Mouse (Mus musculus) testis, adult 2 months (tissue): Measurements from ENCODE around the gene Bcas3. TPM values are rescaled to one million over a fixed set of nuclear protein-coding genes. Genes with fewer than 3 reads are reported as not detected.

ENCODE experiments used
- H3K27ac ChIP-seq: fragments of 200-500 bp; 2 replicates; pipeline ENCODE4 v1.5.1; 2012; ENCODE audit warnings: low read depth, low read length; ENCODE audit not compliant: control insufficient read depth, insufficient read depth
- H3K27me3 ChIP-seq: fragments of 200-500 bp; 2 replicates; pipeline ENCODE4 v1.6.1; 2012; ENCODE audit warnings: mild to moderate bottlenecking, low read length, moderate library complexity; ENCODE audit not compliant: control insufficient read depth, insufficient read depth
- H3K36me3 ChIP-seq: fragments of 200-500 bp; 2 replicates; pipeline ENCODE4 v1.6.1; 2012; ENCODE audit warnings: mild to moderate bottlenecking, low read length; ENCODE audit not compliant: control insufficient read depth, insufficient read depth
- H3K4me1 ChIP-seq: fragments of 200-500 bp; 2 replicates; pipeline ENCODE4 v1.6.1; 2012; ENCODE audit warnings: low read length; ENCODE audit not compliant: control insufficient read depth, insufficient read depth
- H3K4me3 ChIP-seq: fragments of 200-500 bp; 2 replicates; pipeline ENCODE4 v1.5.1; 2012; ENCODE audit warnings: low read depth, mild to moderate bottlenecking, low read length, moderate library complexity, mixed read lengths; ENCODE audit not compliant: control insufficient read depth
- CTCF ChIP-seq: fragments of 200-500 bp; IDR thresholded peaks from 2 replicates; pipeline ENCODE4 v1.5.1; 2012; ENCODE audit warnings: low read depth, mild to moderate bottlenecking, inconsistent platforms, low read length, moderate library complexity; ENCODE audit not compliant: control insufficient read depth, insufficient read depth, insufficient replicate concordance
- POLR2A ChIP-seq: fragments of 200-500 bp; IDR thresholded peaks from 2 replicates; pipeline ENCODE4 v1.6.1; 2012; ENCODE audit warnings: low read depth, mild to moderate bottlenecking, inconsistent platforms, low read length, moderate library complexity; ENCODE audit not compliant: control insufficient read depth
- polyA plus RNA-seq: library from polyadenylated mRNA; depleted of rRNA; stranded (reverse); fragments of >200 nt; gene quantifications from 2 replicates; pipeline ENCODE4 v1.2.3, GENCODE M21; 2012

Gene Bcas3
- polyA plus RNA-seq, 1 experiment, result 23.4 TPM

DNA sequence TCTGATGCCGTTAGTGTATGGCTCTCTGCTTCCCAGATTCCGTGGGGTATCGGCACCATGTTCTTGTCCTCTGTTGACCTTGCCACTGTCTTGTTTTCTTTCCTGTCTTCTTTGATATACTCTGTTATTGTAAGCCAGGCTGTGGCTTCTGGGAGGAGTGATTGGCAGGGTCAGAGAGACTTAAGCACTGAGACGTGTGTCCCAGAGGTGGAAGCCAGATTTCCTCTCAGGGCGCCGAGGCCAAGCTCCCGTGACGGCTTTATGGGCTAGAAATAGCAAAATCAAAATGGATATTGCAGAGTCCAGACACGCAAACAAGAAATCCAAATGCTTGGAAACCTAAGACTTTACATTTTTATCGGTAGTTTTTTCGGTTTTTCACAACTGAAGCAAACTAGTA lies 345.3 kb downstream of the Bcas3 start:
- Histone ChIP-seq H3K4me1 (no peaks in the 10 kb centered on the region), H3K27ac (no peak overlapping the region), H3K4me3 (no peak overlapping the region), H3K36me3 (no peaks in the 10 kb centered on the region), H3K27me3 (no peaks in the 10 kb centered on the region)
- TF ChIP-seq POLR2A (no peak), CTCF (no peak)

DNA sequence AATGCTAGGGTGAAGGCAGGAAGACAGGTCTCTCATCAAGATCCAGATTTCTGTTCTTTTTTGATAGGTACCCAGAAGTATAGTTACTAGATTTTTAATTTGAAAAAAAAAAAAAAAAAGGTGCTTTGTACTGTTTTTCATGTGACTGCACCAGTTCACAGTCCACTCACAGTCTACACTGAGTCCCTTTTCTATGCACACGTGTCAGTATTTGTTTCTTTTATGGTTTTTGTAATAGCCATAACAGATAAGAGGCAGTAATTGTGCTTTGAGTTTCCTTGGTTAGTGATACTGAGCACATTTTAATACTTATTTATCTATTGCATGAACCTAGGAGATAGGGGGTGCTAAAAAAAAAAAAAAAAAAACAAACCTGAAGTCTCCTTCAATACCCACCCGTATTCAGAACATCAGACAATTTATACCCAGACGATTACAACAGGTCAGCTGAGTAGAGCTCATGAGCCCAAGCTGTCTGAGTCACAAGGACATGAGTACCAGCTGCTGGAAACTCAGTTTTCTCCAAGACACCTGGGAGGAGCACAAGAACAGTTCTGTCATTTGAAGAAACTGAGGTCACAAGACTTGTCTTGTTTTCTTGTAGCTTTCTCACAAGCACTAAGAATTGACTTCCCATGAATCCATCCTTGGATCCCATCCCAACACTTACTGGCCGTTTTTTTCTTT lies 351.2 kb downstream of the Bcas3 start:
- no peak for TF ChIP-seq CTCF
- no peak for TF ChIP-seq POLR2A
- no peak overlapping the region for H3K27ac ChIP-seq
- H3K4me1 ChIP-seq, result no peaks in the 10 kb centered on the region
- no peak overlapping the region for H3K4me3 ChIP-seq
- H3K27me3 ChIP-seq, result no peaks in the 10 kb centered on the region
- H3K36me3 ChIP-seq, result no peaks in the 10 kb centered on the region

DNA sequence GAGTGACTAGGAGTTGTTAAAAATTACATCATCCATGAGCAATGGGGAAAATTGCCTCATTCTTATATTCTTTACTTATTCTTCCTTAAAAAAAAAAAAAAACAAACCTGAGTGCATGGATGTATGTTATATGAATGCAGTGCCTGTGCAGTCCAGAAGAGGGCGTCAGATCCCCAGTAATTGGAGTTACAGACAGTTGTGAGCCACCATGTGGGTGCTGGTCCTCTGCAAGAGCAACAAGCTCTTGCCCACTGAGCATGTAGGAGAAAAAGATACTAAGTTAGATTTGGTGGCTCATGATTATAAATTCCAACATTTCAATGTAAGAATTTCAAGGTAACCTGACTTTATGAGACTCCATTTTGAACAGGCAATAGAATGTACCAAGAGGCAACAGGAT lies 353.7 kb downstream of the Bcas3 start:
- no peaks in the 10 kb centered on the region for H3K4me1 ChIP-seq
- no peak for TF ChIP-seq POLR2A
- TF ChIP-seq CTCF, result peak; percentile 33; the same call in 1 of the 2 replicates
- no peaks in the 10 kb centered on the region for H3K36me3 ChIP-seq
- H3K4me3 ChIP-seq, result no peak overlapping the region
- H3K27ac ChIP-seq, result no peak overlapping the region
- H3K27me3 ChIP-seq, result no peaks in the 10 kb centered on the region

DNA sequence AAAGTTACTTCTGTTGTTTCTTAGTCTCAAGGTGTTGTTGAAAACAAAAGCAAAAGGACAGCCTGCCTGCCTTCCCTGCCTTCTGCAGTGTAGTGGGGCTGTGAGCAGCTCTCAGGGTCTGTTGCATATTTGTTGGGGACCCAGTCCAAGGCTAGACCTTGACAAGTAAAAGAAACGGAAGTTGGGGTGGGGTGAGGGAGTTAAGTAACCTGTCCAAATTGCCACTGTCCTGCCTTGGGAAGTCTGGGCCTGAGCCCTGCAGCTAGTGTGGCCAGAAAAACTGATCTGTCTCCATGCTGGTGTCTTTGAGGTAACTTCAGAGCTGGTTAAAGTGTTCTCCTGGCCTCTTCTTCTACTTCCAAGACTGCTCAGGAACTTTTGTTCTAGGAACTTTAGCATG lies 354.5 kb downstream of the Bcas3 start:
- Histone ChIP-seq H3K27ac (no peak overlapping the region), H3K4me3 (no peak overlapping the region), H3K4me1 (no peaks in the 10 kb centered on the region), H3K27me3 (no peaks in the 10 kb centered on the region), H3K36me3 (no peaks in the 10 kb centered on the region)
- TF ChIP-seq POLR2A (no peak), CTCF (no peak)

DNA sequence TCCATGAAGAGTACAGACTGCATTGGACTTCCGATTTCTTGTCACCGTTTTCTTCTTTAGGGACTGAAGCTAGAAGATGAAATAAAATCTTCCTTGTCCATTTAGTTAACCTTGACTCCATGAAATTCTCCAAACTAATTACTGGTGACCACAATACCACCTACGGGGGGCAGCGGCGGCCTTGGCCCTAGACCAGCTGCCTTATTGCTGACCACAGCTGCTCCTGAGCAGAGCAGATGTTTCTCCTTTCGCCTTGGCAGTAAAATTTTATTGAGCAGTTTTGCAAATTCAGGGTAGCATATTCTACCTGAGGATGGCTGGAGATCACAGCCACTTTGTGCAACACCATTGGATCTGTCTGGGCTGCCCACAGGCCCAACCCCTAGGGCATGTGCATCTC lies 356.2 kb downstream of the Bcas3 start:
- Histone ChIP-seq H3K27me3 (no peaks in the 10 kb centered on the region), H3K27ac (no peak overlapping the region), H3K36me3 (no peaks in the 10 kb centered on the region), H3K4me1 (no peaks in the 10 kb centered on the region), H3K4me3 (no peak overlapping the region)
- TF ChIP-seq POLR2A (no peak), CTCF (no peak)

DNA sequence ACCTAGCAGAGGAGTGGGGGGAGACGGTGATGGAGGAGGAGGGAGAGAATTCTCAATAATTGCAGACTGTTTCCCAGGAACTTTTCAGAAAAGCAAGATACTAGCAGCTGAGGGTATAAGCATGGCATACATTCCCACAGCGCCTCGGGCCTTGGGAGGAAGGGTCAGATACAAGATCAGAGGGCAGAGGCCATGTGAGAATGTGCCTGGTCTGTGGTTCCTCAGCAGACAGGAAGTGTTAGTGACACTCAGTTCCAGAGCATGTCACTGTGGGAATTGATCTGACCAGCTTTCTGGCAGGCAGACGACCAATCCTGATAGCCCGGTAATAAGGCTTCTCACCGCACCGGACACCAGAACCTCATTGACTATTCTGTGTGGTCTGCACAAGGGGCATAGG lies 357.2 kb downstream of the Bcas3 start:
- Histone ChIP-seq H3K27me3 (no peaks in the 10 kb centered on the region), H3K4me3 (no peak overlapping the region), H3K4me1 (no peaks in the 10 kb centered on the region), H3K36me3 (no peaks in the 10 kb centered on the region), H3K27ac (no peak overlapping the region; the same call in 1 of the 2 replicates)
- TF ChIP-seq CTCF (no peak), POLR2A (no peak)

DNA sequence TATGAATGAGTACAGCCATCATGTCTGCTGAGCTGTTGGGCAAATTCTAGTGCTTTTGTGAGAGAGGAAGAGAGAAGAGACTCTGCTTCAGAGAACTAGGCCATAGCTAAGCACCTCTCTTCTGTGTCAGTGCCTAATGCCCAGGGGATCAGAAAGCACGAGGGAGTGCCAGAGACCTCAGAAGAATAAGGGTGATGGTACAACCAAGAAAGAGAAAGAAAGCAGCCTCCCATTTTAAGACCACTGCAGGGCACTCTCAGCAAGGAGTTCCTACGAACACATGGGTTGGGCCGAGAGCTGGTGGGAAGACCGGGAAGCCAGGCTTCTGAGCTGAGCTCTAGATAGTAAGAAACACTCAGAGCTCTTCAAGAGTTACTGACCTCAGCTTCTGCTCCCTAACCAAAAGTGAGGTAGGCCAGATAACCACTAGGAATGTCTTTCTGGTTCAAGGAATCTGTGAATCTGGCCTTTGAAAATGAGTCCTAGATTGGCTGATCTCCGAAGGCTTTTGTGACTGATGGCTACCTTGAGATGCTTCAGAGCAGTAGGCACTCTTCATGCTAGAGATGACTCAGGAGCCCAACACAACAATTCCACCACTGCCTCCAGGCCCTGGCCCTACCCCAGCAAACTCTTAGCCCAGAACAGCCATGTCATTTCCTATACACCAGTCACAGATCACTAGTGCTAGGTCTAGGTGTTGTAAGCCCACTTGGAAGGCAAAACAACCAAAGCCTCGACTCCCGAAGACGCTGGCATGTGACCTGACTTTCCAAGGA lies 359.2 kb downstream of the Bcas3 start:
- Histone ChIP-seq H3K27me3 (no peaks in the 10 kb centered on the region), H3K27ac (no peak overlapping the region), H3K36me3 (no peaks in the 10 kb centered on the region), H3K4me1 (no peaks in the 10 kb centered on the region), H3K4me3 (no peak overlapping the region)
- TF ChIP-seq CTCF (no peak), POLR2A (no peak)
